Mouse (Mus musculus): Measurements from ENCODE around the gene Slk. TPM values are rescaled to one million over a fixed set of nuclear protein-coding genes. Genes with fewer than 3 reads are reported as not detected.

The Slk gene
- polyA plus RNA-seq (2015; fragmentation: Nextera tagmentation; extraction: Ambion mirVana) = 4.6 and 5.8 TPM in 2 replicates

- under 1% methylated on average over 80 of the region's 83 CpGs for whole genome bisulfite sequencing (ENCODE audit: insufficient replicate concordance)
- H3K4me1 ChIP-seq (ENCODE audit: control insufficient read depth, low read depth, low read length) = peaks cover 18% of the 10 kb centered on the region
- no peaks in the 10 kb centered on the region for H3K27me3 ChIP-seq (ENCODE audit: control insufficient read depth, insufficient read depth, low read depth, low read length)
- H3K9me3 ChIP-seq (replicated peaks; ENCODE audit: control insufficient read depth, low read length) = no peaks in the 10 kb centered on the region
- peak within 1 kb of the TSS; percentile 85 for H3K4me2 ChIP-seq (ENCODE audit: low read depth, low read length)
- peak within 1 kb of the TSS; percentile 95 for H3K9ac ChIP-seq (ENCODE audit: low read depth, low read length)
- peak within 1 kb of the TSS; percentile 91 for H3K4me3 ChIP-seq (ENCODE audit: low read depth, low read length)
- ATAC-seq (ENCODE audit: low read depth) = peak; percentile 95
- no peaks in the 10 kb centered on the region for H3K36me3 ChIP-seq (ENCODE audit: control insufficient read depth, insufficient read depth)
- peak within 1 kb of the TSS; percentile 94 for H3K27ac ChIP-seq (ENCODE audit: low read length)
These were observed at the start of gene Slk for GRCm38 (mm10) chr19:47579225-47579787. Gene Slk (plus strand): TSS chr19:47579678.

DNA sequence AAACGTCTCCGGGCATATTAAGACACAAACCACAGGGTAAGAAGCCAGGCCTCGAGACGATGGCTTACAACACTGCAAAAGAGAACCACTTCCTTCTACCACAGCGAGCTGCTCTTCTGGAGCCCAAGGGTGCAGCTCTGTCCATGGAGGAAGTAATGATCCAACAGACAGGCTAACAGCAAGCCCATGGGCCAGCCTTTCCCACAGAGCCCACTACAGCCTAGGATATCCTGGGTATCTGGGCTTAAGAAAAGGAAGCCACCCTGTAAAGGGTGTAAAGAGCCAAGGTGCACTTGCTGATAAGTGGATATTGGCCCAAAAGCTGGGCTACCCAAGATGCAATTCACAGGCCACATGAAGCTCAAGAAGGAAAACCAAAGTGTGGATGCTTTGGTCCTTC, 48.2 kb upstream of the Slk start:
- Histone ChIP-seq H3K36me3 (ENCODE audit: control insufficient read depth, insufficient read depth) (peaks cover 5% of the 10 kb centered on the region; the same call in 1 of the 2 replicates), H3K4me1 (ENCODE audit: control insufficient read depth, low read depth, low read length) (peaks cover 22% of the 10 kb centered on the region), H3K4me2 (ENCODE audit: low read depth, low read length) (no peak overlapping the region), H3K4me3 (ENCODE audit: low read depth, low read length) (no peak overlapping the region), H3K27me3 (ENCODE audit: control insufficient read depth, insufficient read depth, low read depth, low read length) (no peaks in the 10 kb centered on the region), H3K9ac (ENCODE audit: low read depth, low read length) (no peak overlapping the region), H3K9me3 (replicated peaks; ENCODE audit: control insufficient read depth, low read length) (no peaks in the 10 kb centered on the region; the same call in 1 of the 2 replicates), H3K27ac (ENCODE audit: low read length) (peak overlapping the region; percentile 65)
- peak; percentile 86 for ATAC-seq (ENCODE audit: low read depth)
- 25% methylated on average over 5 of the region's 5 CpGs for WGBS (ENCODE audit: insufficient replicate concordance)

DNA sequence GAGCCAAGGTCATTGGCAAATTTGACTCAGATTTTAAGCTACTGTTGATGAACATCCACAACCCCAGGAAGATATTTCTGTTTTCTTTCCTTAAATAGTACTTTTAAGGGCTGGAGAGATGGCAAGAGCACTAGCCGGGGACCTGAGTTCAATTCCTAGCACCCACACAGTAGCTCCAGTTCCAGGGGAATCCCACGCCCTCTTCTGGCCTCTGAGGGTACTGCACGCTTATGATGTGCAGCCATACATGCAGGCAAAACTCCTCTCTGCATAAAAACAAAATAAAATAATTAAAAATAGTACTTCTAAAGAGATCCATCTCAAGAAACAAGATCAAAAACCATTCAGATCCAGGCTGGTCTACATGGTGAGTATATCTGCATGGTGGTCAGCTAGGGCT, 47.0 kb upstream of the Slk start:
- Histone ChIP-seq H3K4me1 (ENCODE audit: control insufficient read depth, low read depth, low read length) (peaks cover 31% of the 10 kb centered on the region), H3K36me3 (ENCODE audit: control insufficient read depth, insufficient read depth) (peaks cover 5% of the 10 kb centered on the region; the same call in 1 of the 2 replicates), H3K4me2 (ENCODE audit: low read depth, low read length) (no peak overlapping the region), H3K9ac (ENCODE audit: low read depth, low read length) (no peak overlapping the region), H3K4me3 (ENCODE audit: low read depth, low read length) (no peak overlapping the region), H3K27ac (ENCODE audit: low read length) (no peak overlapping the region), H3K9me3 (replicated peaks; ENCODE audit: control insufficient read depth, low read length) (no peaks in the 10 kb centered on the region; the same call in 1 of the 2 replicates), H3K27me3 (ENCODE audit: control insufficient read depth, insufficient read depth, low read depth, low read length) (no peaks in the 10 kb centered on the region)
- ATAC-seq (ENCODE audit: low read depth) = no peak
- WGBS (ENCODE audit: insufficient replicate concordance) = 80% methylated on average over 3 of the region's 3 CpGs

- Histone ChIP-seq H3K27me3 (ENCODE audit: control insufficient read depth, insufficient read depth, low read depth, low read length) (no peaks in the 10 kb centered on the region), H3K36me3 (ENCODE audit: control insufficient read depth, insufficient read depth) (peaks cover 5% of the 10 kb centered on the region; the same call in 1 of the 2 replicates), H3K4me1 (ENCODE audit: control insufficient read depth, low read depth, low read length) (peaks cover 46% of the 10 kb centered on the region), H3K4me3 (ENCODE audit: low read depth, low read length) (no peak overlapping the region), H3K27ac (ENCODE audit: low read length) (no peak overlapping the region), H3K4me2 (ENCODE audit: low read depth, low read length) (no peak overlapping the region), H3K9ac (ENCODE audit: low read depth, low read length) (no peak overlapping the region), H3K9me3 (replicated peaks; ENCODE audit: control insufficient read depth, low read length) (no peaks in the 10 kb centered on the region; the same call in 1 of the 2 replicates)
- no peak for ATAC-seq (ENCODE audit: low read depth)
- WGBS (ENCODE audit: insufficient replicate concordance) = 59% methylated on average over 1 of the region's 1 CpGs
These were observed 45.3 kb upstream of the Slk start for GRCm38 (mm10) chr19:47534131-47534530.

DNA sequence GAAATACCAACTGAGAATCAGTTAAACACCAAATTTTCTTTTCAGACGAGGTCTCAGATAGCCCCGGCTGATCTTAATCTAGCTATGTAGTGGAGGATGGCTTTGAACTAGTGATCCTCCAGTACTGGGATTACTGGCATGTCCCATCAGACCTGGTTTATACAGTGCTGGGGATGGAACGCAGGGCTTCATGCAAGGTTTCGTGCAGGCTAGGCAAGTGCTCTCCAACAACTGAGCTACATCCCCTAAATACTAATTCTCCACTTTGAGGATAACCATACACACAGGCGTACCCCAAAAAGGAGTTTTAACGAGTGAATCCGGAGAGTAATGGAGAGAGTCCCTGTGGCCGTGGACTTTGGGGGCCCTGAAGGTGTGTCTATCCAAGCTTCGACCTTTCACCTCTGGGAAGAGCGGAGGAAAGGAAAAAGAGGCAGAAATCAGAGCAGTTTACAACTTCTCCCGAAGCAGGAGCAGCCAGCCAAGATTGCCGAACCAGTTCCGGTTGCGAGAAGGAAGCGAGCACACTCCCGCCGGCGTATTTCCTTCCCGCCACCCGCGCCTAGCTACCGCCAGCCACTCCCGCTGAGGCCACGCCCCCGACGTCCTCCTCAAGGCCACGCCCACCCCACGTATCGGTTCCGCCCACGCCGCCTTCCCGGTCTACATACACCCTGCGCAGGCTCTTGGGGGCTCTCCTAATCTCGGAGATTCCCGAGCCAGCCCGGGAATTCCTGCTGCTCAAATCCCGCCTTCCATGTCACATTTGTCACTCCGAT, 42.8 kb upstream of the Slk start:
- peaks cover 5% of the 10 kb centered on the region; the same call in 1 of the 2 replicates for H3K36me3 ChIP-seq (ENCODE audit: control insufficient read depth, insufficient read depth)
- peak overlapping the region; percentile 82 for H3K27ac ChIP-seq (ENCODE audit: low read length)
- H3K4me1 ChIP-seq (ENCODE audit: control insufficient read depth, low read depth, low read length) = peaks cover 32% of the 10 kb centered on the region
- no peaks in the 10 kb centered on the region for H3K27me3 ChIP-seq (ENCODE audit: control insufficient read depth, insufficient read depth, low read depth, low read length)
- H3K9me3 ChIP-seq (replicated peaks; ENCODE audit: control insufficient read depth, low read length) = no peaks in the 10 kb centered on the region; the same call in 1 of the 2 replicates
- H3K4me3 ChIP-seq (ENCODE audit: low read depth, low read length) = peak overlapping the region; percentile 74
- H3K4me2 ChIP-seq (ENCODE audit: low read depth, low read length) = peak overlapping the region; percentile 94
- peak; percentile 96 for ATAC-seq (ENCODE audit: low read depth)
- peak overlapping the region; percentile 76 for H3K9ac ChIP-seq (ENCODE audit: low read depth, low read length)
- WGBS (ENCODE audit: insufficient replicate concordance) = 2% methylated on average over 39 of the region's 39 CpGs

GRCm38 (mm10) chr19:47537300-47537792, 42.1 kb upstream of the Slk start, which contains the start of gene Stn1:
Gene Stn1 (minus strand): TSS chr19:47537507.
- Histone ChIP-seq H3K4me1 (ENCODE audit: control insufficient read depth, low read depth, low read length) (peaks cover 28% of the 10 kb centered on the region), H3K4me2 (ENCODE audit: low read depth, low read length) (peak within 1 kb of the TSS; percentile 94), H3K4me3 (ENCODE audit: low read depth, low read length) (peak within 1 kb of the TSS; percentile 74), H3K27ac (ENCODE audit: low read length) (peak within 1 kb of the TSS; percentile 82), H3K9me3 (replicated peaks; ENCODE audit: control insufficient read depth, low read length) (no peaks in the 10 kb centered on the region; the same call in 1 of the 2 replicates), H3K36me3 (ENCODE audit: control insufficient read depth, insufficient read depth) (peaks cover 4% of the 10 kb centered on the region; the same call in 1 of the 2 replicates), H3K9ac (ENCODE audit: low read depth, low read length) (peak within 1 kb of the TSS; percentile 76), H3K27me3 (ENCODE audit: control insufficient read depth, insufficient read depth, low read depth, low read length) (no peaks in the 10 kb centered on the region)
- 2% methylated on average over 10 of the region's 10 CpGs for WGBS (ENCODE audit: insufficient replicate concordance)
- ATAC-seq (ENCODE audit: low read depth) = 0 out of 2 replicates have a peak, but pooled peaks have one; percentile 9

- ATAC-seq (ENCODE audit: low read depth) = no peak
- Histone ChIP-seq H3K9ac (ENCODE audit: low read depth, low read length) (peak overlapping the region; percentile 59; the same call in 1 of the 2 replicates), H3K4me3 (ENCODE audit: low read depth, low read length) (no peak overlapping the region), H3K27me3 (ENCODE audit: control insufficient read depth, insufficient read depth, low read depth, low read length) (no peaks in the 10 kb centered on the region), H3K4me1 (ENCODE audit: control insufficient read depth, low read depth, low read length) (peaks cover 28% of the 10 kb centered on the region), H3K9me3 (replicated peaks; ENCODE audit: control insufficient read depth, low read length) (no peaks in the 10 kb centered on the region), H3K36me3 (ENCODE audit: control insufficient read depth, insufficient read depth) (no peaks in the 10 kb centered on the region), H3K27ac (ENCODE audit: low read length) (peak overlapping the region; percentile 69; the same call in 1 of the 2 replicates), H3K4me2 (ENCODE audit: low read depth, low read length) (peak overlapping the region; percentile 94)
- 33% methylated on average over 6 of the region's 6 CpGs for WGBS (ENCODE audit: insufficient replicate concordance)
These were observed 41.6 kb upstream of the Slk start for GRCm38 (mm10) chr19:47537879-47538278.

- H3K27me3 ChIP-seq (ENCODE audit: control insufficient read depth, insufficient read depth, low read depth, low read length) = no peaks in the 10 kb centered on the region
- no peaks in the 10 kb centered on the region for H3K36me3 ChIP-seq (ENCODE audit: control insufficient read depth, insufficient read depth)
- H3K9ac ChIP-seq (ENCODE audit: low read depth, low read length) = no peak overlapping the region
- WGBS (ENCODE audit: insufficient replicate concordance) = under 1% methylated on average over 6 of the region's 6 CpGs
- peak overlapping the region; percentile 48 for H3K4me2 ChIP-seq (ENCODE audit: low read depth, low read length)
- no peaks in the 10 kb centered on the region for H3K9me3 ChIP-seq (replicated peaks; ENCODE audit: control insufficient read depth, low read length)
- no peak overlapping the region for H3K27ac ChIP-seq (ENCODE audit: low read length)
- ATAC-seq (ENCODE audit: low read depth) = peak; percentile 20; the same call in 1 of the 2 replicates
- H3K4me1 ChIP-seq (ENCODE audit: control insufficient read depth, low read depth, low read length) = peaks cover 28% of the 10 kb centered on the region
- no peak overlapping the region for H3K4me3 ChIP-seq (ENCODE audit: low read depth, low read length)
These were observed 40.7 kb upstream of the Slk start for GRCm38 (mm10) chr19:47538801-47539200.
